Mouse (Mus musculus) spleen, adult 2 months (tissue): ENCODE data around the gene Fam186b. TPM values are rescaled to one million over a fixed set of nuclear protein-coding genes. Genes with fewer than 3 reads are reported as not detected.
"Not testable (repeated sequence)": the region's sequence is repeated elsewhere in the genome, so short reads cannot be mapped to it uniquely, and the experiment has no call there.

Experiments used
- DNase-seq, 2 experiments: peaks; one replicate each; pipeline versions ENCODE4 v3.0.0 to v3.0.0-alpha.2; 2012 to 2021; ENCODE audit warnings: low spot score in 2 of 2, low read depth in 1 of 2
- H3K27ac ChIP-seq: fragments of 200-500 bp; 2 replicates; pipeline ENCODE4 v1.5.1; 2012; ENCODE audit warnings: low read length, inconsistent platforms; ENCODE audit not compliant: insufficient read depth
- H3K27me3 ChIP-seq: fragments of 200-500 bp; 2 replicates; pipeline ENCODE4 v1.6.1; 2012; ENCODE audit warnings: mild to moderate bottlenecking, moderate library complexity, low read length, inconsistent platforms; ENCODE audit not compliant: control insufficient read depth, insufficient read depth
- H3K36me3 ChIP-seq: fragments of 200-500 bp; 2 replicates; pipeline ENCODE4 v1.6.1; 2012; ENCODE audit warnings: mild to moderate bottlenecking, low read length, inconsistent platforms; ENCODE audit not compliant: control insufficient read depth, insufficient read depth
- H3K4me1 ChIP-seq: fragments of 200-500 bp; 2 replicates; pipeline ENCODE4 v1.6.1; 2011; ENCODE audit warnings: inconsistent platforms; ENCODE audit not compliant: control insufficient read depth, insufficient read depth, insufficient read length
- H3K4me3 ChIP-seq: fragments of 200-500 bp; 2 replicates; pipeline ENCODE4 v1.5.1; 2011; ENCODE audit warnings: mild to moderate bottlenecking, inconsistent platforms; ENCODE audit not compliant: insufficient read depth, insufficient read length; ENCODE audit errors: extremely low read depth
- CTCF ChIP-seq: fragments of 200-500 bp; IDR thresholded peaks from 2 replicates; pipeline ENCODE4 v1.5.1; 2011; ENCODE audit warnings: mild to moderate bottlenecking, inconsistent platforms; ENCODE audit not compliant: insufficient read depth, insufficient read length, insufficient replicate concordance; ENCODE audit errors: extremely low read depth
- POLR2A ChIP-seq: fragments of 200-500 bp; IDR thresholded peaks from 2 replicates; pipeline ENCODE4 v1.6.1; 2011; ENCODE audit warnings: low read depth, low read length, inconsistent platforms
- WGBS: fragments of 180-500 bp; shearing (Covaris S2); methylation state at CpG from one replicate; pipeline ENCODE4 v1.1.7; 2018; 5-methylcytosine and 5-hydroxymethylcytosine counted together
- polyA plus RNA-seq: library from polyadenylated mRNA; depleted of rRNA; stranded (reverse); fragments of >200 nt; gene quantifications from 2 replicates; pipeline ENCODE4 v1.2.3, GENCODE M21; 2012

Fam186b gene
- polyA plus RNA-seq, 1 experiment = 0.05 TPM

DNA sequence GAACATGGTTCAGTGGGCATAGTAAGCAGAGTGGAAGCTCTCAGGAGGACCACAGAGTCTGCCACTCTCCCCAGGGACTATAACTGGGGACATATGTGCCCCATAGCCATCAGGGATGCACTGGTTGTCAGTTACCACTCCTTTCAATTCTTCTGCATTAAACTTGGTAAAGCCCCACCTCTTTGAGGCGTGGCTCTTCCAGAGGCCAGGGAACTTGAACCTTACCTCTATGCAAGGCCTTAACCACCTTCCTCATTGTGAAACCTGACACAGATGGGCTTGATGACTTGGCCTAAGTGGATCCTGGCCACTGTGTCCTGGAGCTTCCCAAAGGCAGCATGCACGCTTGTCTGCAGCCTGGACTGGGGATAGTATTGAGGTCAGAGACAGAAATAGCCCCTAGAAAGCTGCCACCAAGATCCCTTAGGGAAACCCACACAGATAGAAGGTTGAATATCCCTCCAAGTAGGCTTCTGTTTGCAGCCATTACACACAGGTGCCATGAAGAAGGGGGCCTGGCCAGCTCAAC is 41.1 kb downstream of the Fam186b start:
- no peak for TF ChIP-seq POLR2A
- no peak for TF ChIP-seq CTCF
- H3K4me1 ChIP-seq = peaks cover 8% of the 10 kb centered on the region; the same call in 1 of the 2 replicates

DNA sequence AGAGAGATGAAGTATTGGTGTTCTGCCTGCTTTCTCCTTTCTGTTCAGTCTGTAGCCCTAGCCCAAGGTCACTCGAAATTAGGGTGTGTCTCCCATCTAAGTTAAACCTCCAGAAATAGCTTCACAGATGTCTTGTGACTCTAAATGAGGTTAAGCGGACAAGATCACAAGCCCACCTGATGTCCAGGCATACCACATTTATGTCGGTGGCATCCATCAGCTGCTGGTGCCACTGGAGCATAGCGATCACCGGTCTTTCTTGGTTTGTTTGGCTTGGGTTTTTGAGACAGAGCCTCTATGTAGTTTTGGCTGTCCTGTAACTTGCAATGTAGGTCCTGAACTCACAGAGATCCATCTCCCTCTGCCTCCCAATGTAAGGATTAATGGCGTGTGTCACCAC is 41.9 kb downstream of the Fam186b start:
- H3K27ac ChIP-seq = no peak overlapping the region
- H3K4me1 ChIP-seq = peaks cover 8% of the 10 kb centered on the region; the same call in 1 of the 2 replicates
- no peak for TF ChIP-seq CTCF
- TF ChIP-seq POLR2A = no peak
- 39% methylated on average over 6 of the region's 6 CpGs for WGBS
- no peaks in the 10 kb centered on the region for H3K27me3 ChIP-seq
- H3K36me3 ChIP-seq = peaks cover 2% of the 10 kb centered on the region; the same call in 1 of the 2 replicates
- H3K4me3 ChIP-seq = no peak overlapping the region
- DNase-seq = no peak

More for the DNA sequence above, 41.1 kb downstream of the Fam186b start:
- H3K4me3 ChIP-seq = no peak overlapping the region
- 47% methylated on average over 2 of the region's 2 CpGs for WGBS
- no peak overlapping the region for H3K27ac ChIP-seq
- H3K36me3 ChIP-seq = no peaks in the 10 kb centered on the region
- DNase-seq = no peak
- no peaks in the 10 kb centered on the region for H3K27me3 ChIP-seq

DNA sequence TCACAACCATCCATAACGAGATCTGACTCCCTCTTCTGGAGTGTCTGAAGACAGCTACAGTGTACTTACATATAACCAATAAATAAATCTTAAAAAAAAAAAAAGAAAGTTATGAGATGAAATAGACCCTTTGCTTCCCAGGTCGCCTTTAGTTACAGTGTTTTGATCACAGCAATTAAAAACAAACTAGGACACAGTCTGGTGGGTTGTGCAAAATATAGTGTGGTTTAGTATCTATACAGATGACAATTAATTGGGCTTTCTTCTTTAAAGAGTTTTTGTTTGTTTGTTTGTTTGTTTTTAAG is 42.6 kb downstream of the Fam186b start:
- H3K27me3 ChIP-seq, H3K36me3 ChIP-seq, H3K4me1 ChIP-seq, H3K27ac ChIP-seq, H3K4me3 ChIP-seq, DNase-seq: not testable (repeated sequence)
- 44% methylated on average over 2 of the region's 2 CpGs for WGBS

DNA sequence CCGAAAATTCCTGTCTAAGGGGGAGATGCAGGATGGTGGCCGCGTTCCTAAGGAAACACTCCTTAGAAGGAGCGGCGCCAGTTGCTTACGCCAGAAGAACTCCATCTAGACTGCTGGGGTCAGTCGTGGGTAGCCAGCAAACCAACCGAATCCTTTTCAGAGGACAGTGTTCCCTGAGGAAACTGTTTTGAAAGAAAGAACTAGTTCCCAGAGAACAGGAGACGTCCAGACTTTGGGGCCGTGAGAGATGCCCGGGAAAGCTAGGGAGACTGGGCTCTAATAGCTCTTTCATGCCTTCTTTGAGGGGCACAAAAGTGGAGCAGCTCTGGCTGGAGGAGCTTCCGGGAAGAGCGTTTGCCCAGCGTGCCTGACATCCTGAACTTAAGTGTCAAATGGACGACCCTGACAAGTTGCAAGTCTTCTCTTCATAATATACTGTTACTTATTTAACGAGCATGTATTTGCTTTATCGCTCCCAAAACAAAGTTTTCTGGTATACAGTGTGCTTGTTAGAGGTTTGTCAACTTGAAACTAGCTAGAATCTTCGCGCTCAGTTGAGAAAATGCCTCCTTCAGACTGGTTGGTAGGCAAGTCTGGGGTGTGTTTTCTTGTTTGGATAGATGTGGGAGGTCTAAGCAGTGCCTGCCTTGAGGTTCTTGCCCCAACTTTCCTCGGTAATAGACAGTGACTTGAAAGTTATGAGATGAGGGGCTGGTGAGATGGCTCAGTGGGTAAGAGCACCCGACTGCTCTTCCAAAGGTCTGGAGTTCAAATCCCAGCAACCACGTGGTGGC is 43.1 kb downstream of the Fam186b start:
- DNase-seq = no peak
- Histone ChIP-seq H3K27ac (peak overlapping the region; percentile 95), H3K4me3 (peak overlapping the region; percentile 93), H3K27me3 (no peaks in the 10 kb centered on the region), H3K36me3 (peaks cover 8% of the 10 kb centered on the region), H3K4me1 (peaks cover 8% of the 10 kb centered on the region; the same call in 1 of the 2 replicates)
- no peak for TF ChIP-seq CTCF
- WGBS = 5% methylated on average over 22 of the region's 22 CpGs

DNA sequence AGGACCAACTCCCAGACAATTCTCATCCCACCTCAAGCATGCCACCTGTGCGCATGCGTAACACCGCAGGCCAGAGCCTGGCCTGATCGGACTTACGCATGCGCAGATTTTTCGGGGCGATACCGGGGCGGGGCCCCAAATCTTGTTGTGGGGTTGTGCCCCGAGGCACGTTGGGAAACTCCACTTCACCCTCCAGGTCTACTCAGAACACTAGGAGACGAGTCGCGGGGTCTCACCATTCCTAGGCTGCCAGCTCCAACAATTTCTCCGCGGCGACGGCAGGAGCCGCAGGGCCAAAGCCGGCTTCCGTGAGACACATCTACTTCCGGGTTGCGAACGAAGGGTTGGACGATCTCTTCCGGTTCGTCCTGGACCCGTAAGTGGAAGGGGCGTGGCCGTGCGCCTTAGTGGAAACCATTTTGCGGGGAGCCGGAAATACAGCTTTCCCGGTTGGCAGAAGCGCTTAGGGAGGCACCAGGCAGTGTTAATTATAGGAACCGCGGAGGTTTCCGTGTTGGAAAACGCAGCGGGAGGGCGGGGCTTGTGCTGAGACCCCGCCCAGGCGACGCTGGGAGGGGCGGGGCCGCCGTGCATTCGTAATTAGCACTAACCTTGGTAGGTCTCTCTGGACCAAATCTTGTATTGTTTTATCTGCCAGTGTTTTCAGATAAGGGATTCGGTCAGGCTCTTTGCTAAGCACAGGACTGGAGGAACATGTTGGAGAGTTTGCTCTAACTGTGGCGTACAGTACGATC is 43.9 kb downstream of the Fam186b start, which contains the start of gene Mcrs1:
Mcrs1 (minus strand) TSS at position 336 of the 755 bp plus-strand sequence.
- H3K36me3 ChIP-seq = peaks cover 14% of the 10 kb centered on the region
- peak within 1 kb of the TSS; percentile 93 for H3K4me3 ChIP-seq
- peak; percentile 93 to 98 for DNase-seq
- no peak for TF ChIP-seq CTCF
- peak; percentile 13 for TF ChIP-seq POLR2A
- no peaks in the 10 kb centered on the region for H3K27me3 ChIP-seq
- under 1% methylated on average over 52 of the region's 52 CpGs for WGBS
- peaks cover 8% of the 10 kb centered on the region; the same call in 1 of the 2 replicates for H3K4me1 ChIP-seq
- H3K27ac ChIP-seq = peak within 1 kb of the TSS; percentile 95

DNA sequence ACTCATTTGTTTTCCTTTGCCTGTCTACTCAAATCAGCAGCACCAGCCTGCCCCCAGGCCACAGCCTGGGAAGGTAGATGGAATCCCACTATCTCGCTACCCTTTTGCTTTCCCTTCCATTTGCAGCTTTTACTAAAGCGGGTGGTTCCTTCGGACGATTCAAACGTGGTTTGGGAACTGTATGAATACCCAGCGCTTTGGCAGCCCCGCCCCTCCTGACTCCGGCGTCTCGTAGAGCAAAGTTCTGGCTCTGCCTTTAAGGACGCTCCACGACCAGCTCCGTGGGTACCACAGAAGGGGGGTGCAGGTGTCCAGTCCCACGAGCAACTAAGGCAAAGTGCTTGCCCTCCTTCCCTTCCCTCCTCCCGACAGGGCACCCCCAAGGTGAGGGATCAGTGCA is 44.6 kb downstream of the Fam186b start:
- H3K27ac ChIP-seq, H3K27me3 ChIP-seq, DNase-seq, H3K4me1 ChIP-seq: not testable (repeated sequence)
- peaks cover 18% of the 10 kb centered on the region for H3K36me3 ChIP-seq
- under 1% methylated on average over 14 of the region's 15 CpGs for whole genome bisulfite sequencing
- peak overlapping the region; percentile 49; the same call in 1 of the 2 replicates for H3K4me3 ChIP-seq

DNA sequence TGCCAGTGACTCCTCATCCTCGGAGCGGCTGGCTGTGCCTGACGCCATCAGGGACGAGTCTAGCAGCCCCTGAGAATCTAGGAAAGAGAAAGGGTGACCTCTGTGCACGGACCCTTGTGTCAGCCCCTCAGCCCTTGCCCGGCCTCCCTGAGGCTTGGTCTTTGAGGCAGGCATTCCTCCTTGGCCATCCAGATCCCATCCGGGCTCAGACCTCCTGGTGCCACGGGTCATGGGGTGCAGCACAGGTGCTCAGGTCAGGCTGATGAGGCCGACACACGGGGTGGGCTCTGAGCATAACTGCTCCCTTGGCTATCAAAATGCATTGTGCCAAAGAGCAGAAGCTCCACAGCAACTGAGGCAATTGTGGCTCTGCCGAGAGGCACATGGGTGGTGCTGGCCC is 45.8 kb downstream of the Fam186b start:
- Histone ChIP-seq H3K27me3 (no peaks in the 10 kb centered on the region), H3K36me3 (peaks cover 26% of the 10 kb centered on the region), H3K27ac (no peak overlapping the region), H3K4me3 (no peak overlapping the region), H3K4me1 (peaks cover 8% of the 10 kb centered on the region; the same call in 1 of the 2 replicates)
- 92% methylated on average over 11 of the region's 11 CpGs for WGBS
- DNase-seq = no peak
- TF ChIP-seq CTCF = no peak
- TF ChIP-seq POLR2A = no peak
